Mouse (Mus musculus) hindlimb bud, embryonic 11.5 days (tissue): ENCODE measurements at regions not wholly inside any gene's neighbourhood (a gene's known extent, or its start where the extent isn't known, plus 50 kb on each side); places are given as distances from the start of the nearest gene placed in this dataset.

Experiments used
- DNase-seq: peaks from one replicate; pipeline ENCODE4 v3.0.0-alpha.2; 2012; ENCODE audit warnings: low read depth, low spot score; ENCODE audit errors: extremely low spot score

DNA sequence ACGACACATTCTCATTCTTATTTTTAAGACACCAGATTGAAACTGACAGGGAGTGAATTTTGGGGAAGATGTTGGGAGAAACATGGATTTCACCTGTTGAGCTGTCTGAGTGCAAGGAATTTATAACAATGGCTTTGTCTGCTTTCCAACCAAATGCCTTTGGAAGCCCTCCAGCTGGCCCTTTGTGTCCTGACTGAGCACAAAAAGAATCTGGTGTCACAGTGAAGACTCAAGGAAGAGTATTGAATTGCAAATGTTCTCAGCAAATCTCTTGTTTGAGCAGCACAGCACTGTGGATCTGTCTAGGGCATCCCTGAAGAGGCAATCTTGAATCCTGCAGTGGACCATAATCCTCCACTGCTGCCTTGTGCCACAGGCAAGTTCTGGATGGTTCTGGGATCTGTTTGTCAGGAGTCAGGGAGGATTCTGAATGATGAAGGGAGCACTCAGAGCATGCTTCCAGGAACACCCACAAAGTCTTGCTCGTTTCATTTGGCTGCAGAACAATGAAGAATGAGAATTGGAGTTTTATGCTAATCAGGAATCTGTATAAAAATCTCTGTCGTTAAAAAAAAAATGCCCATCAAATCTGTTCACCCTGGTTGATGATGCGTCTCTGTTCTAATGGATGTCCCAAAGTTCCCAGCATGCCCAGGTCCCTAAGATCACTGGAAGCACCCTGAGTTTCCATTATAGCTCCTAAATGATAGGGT is 243.9 kb downstream of the Tcerg1l start:
- no peak for DNase-seq
